Mouse (Mus musculus): ENCODE measurements around the gene Ensa.
"Not testable (repeated sequence)": the region's sequence is repeated elsewhere in the genome, so short reads cannot be mapped to it uniquely, and the experiment has no call there.

Ensa gene

GRCm38 (mm10) chr3:95624628-95625503 is at the start of gene Ensa:
TSS of gene Ensa (plus strand) at chr3:95624993.
- CTCF ChIA-PET: interaction anchor here (0.7 kb wide), 1 partner anchor 483 kb away, joined by 3 read pairs; no protein-coding TSS in a partner anchor

GRCm38 (mm10) chr3:95587754-95588603 is 36.8 kb upstream of the Ensa start:
- CTCF ChIA-PET: interaction anchor here (0.6 to 0.8 kb wide), 2 partner anchors 67 to 1022 kb away, joined by 4 read pairs; no protein-coding TSS in a partner anchor

DNA sequence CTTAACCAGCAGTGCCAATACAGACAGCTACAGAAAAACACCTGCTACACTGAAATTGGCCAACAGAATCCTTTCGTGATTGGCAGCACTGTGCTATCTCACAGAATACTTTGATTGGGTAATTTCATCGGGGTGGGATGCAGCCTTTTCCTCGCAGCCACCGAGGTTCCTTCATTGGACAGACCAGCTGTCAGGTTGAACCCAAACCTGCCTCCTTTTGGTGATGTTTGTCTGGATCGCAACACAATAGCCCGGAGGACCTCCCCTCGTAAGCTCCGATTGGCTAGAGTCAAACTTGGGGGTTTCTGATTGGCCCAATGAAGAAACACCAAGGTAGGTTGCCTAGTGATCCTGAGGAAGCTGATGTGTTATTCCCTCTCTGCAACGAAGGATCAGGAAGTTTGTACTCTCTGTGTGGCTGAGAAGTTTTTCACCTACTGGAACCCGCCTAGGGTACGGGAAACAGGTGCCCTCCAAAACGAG is 36.1 kb upstream of the Ensa start, which contains the start of gene Golph3l:
TSS of gene Golph3l (plus strand) at position 331 of the 483 bp plus-strand sequence.
- CTCF ChIA-PET: interaction anchor here (0.6 to 0.8 kb wide), 2 partner anchors 68 to 1022 kb away, joined by 4 read pairs; no protein-coding TSS in a partner anchor

GRCm38 (mm10) chr3:95598734-95599133 is 26.1 kb upstream of the Ensa start:
- CTCF ChIA-PET: interaction anchor here (0.7 to 1.2 kb wide), 2 partner anchors 13 to 17 kb away, joined by 3 to 6 read pairs; no protein-coding TSS in a partner anchor

GRCm38 (mm10) chr3:95601287-95601686 is 23.5 kb upstream of the Ensa start:
- CTCF ChIA-PET: no interaction called here

DNA sequence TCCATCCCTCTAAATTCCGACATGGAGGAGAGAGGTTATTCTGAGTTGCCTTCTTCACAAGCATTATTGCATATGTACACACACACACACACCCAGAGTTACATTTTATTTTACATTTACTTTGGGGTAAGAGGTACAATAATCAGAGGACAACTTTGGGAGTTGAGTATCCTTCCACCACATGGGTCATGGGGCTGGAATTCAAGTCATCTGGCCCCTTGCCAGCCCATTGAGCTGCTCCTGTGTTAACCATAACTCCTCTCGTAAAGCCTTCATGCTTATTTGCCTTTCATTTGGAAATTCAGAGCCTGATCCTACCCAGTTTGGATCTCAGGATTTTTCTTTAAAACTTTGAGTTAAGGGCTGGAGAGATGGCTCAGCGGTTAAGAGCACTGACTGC is 18.7 kb upstream of the Ensa start:
- CTCF ChIA-PET: no interaction called here

DNA sequence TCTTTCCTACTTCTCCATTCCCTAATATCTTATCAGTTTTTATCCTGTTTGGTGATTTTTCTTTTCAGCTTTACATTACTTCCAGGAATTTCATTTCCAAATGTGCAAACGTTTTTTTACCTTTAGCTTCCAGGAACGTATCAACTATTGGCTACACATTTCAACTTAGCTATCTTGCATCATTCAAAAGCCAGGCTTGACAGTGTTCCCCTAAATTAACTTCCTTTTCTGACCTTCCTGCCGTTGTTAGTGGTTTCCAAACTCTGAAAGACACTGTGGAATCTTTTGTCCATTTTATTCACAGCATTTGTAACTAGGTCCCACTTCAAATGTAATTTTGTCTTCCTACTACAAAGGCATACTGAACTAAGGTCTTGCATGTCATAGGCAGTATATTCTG is 15.6 kb upstream of the Ensa start:
- CTCF ChIA-PET: no interaction called here

GRCm38 (mm10) chr3:95613996-95614395 is 10.8 kb upstream of the Ensa start:
- CTCF ChIA-PET: no interaction called here

DNA sequence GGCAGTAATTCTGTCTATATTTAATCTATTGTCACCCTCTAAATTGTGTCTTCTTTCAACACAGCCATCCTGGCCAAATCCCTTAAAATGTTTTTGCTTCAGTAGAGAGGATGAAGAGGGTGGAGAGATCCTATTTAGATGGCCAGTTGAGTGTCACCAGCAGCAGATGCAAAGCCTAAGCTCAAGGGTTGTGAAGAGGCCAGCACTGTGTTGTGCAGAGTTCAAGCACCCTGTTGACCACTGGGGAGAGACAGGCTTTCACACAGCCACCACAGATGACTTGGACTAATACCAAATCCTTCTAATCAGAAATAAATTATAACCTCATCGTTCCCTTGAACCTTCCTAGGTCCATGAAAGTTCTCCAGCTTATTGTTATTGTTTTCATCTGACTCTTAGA is 6.3 kb upstream of the Ensa start:
- CTCF ChIA-PET: no interaction called here

DNA sequence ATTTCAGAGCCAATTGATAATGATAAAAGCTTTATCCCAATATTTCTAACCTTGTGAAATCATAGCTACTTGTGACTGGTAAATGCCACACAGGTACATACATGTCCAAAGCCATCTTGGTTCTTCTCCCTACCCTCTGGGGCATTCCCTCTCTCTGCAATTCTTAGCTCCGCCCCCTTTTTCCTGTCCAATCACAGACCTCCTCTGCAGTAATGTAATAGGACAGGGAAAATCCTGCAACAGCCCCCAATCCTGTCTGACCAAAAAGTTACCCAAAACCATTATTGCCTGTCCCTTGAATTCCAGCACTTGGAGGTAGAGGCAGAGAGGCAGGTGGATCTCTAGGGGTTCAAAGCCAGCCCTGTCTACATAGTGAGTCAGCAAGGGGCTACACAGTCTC is 3.6 kb upstream of the Ensa start:
- CTCF ChIA-PET: interaction anchor here (0.6 to 0.7 kb wide), 4 partner anchors 94 to 175 kb away, joined by 9 to 18 read pairs (median 13); partner anchors contain the start of gene Ctss

GRCm38 (mm10) chr3:95622421-95622820 is 2.4 kb upstream of the Ensa start:
- CTCF ChIA-PET: not testable (repeated sequence)

DNA sequence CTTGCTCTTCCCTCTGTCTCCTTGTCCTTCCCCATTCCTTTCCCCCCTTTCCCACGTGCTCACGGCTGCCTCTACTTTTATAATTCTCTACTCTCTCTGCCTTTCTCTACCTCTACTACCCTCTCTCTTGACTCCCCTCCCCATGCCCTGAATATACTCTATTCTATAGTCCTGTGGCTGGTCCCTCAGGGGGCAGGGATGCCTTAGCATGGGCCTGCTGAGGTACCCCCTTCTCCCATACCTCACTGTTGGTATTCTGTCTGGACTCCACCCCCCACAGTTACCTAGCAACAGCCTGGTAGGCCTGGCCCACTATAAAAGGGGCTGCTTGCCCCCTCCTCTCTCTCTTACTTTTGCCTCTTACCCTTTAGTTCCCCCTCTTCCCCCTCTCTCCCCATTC is 1.2 kb upstream of the Ensa start:
- CTCF ChIA-PET: interaction anchor here (0.7 kb wide), 1 partner anchor 41 kb away, joined by 8 read pairs; no protein-coding TSS in a partner anchor

DNA sequence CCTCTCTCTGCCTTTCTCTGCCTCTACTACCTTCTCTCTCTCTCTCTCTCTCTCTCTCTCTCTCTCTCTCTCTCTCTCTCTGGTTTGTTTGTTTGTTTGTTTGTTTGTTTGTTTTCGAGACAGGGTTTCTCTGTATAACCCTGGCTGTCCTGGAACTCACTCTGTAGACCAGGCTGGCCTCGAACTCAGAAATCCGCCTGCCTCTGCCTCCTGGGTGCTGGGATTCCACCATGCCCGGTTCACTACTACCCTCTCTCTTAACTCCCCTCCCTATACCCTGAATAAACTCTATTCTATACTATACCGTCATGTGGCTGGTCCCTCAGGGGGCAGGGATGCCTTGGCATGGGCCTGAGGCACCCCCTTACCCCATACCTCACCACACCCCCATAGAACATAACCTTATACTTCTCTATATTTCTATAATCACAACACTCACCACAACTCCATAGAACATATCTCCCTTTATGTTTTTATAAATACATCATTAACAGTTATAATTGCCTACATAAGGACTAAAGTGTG is 740 bp upstream of the Ensa start:
- CTCF ChIA-PET: not testable (repeated sequence)

GRCm38 (mm10) chr3:95627763-95628162 is 3.0 kb downstream of the Ensa start:
- CTCF ChIA-PET: interaction anchor here (0.5 to 0.6 kb wide), 2 partner anchors 34 to 660 kb away, joined by 3 to 6 read pairs; no protein-coding TSS in a partner anchor

- CTCF ChIA-PET: no interaction called here
Observed at GRCm38 (mm10) chr3:95629755-95630154, 5.0 kb downstream of the Ensa start.

DNA sequence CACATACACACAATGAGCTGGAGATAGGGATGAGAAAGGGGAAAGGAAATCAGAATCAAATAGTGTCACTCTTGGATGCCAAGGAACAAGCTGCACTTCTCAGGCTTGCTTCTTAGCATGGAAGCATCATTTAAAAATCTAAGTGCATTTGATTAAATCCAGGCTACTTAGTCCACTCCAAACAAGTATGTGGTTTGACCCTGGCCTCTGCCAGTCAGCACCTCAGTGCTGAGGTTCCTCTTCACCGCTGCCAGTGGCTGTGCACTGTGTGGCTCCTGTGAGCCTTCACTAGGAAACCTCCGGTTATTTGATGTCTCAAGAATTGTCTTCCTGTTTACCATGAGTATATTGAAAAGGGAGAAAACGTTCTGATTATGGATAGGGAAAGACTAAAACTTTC is 6.1 kb downstream of the Ensa start:
- CTCF ChIA-PET: no interaction called here

GRCm38 (mm10) chr3:95631304-95631703 is 6.5 kb downstream of the Ensa start:
- CTCF ChIA-PET: no interaction called here

DNA sequence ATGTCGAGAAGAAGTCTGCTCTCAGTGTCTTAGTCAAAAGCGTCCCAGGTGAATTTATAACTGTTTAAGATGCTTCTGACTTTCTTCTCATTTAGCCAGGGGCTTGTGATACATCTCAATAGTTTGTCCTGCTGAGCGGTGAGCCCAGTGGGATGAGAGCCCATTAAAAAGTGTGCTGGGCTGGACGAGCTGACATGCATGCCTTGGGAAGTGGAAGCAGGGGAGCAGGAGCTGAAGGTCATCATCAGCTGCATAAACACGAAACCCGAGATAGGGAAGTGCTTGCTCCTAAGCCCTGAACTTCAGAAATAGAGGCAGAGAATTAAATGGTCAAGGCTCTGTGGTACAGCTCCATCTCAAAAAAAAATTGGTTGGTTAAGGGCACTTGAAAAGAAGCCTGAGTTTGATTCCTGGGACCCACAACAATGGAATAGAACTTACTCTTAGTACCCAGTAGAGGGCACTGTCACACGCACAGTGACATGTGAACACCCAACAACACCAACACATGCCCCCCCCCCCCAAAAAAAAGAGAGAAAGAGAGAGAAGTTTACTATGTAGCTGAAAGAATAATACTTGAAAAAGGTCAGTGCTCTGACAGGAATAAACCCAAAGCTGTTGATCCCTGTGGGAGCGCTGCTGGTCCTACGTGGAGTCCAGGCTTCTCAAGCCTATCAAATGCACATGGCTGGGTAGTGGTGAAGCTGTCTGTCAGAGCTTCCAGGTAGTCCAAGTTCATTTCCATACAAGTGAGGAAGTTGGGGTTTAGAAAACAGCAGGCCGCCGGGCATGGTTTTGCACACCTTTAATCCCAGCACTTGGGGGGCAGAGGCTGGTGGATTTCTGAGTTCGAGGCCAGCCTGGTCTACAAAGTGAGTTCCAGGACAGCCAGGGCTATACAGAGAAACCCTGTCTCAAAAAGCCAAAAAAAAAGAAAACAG is 8.1 kb downstream of the Ensa start:
- CTCF ChIA-PET: interaction anchor here (0.5 to 1.6 kb wide), 10 partner anchors 18 to 87 kb away, joined by 3 to 20 read pairs (median 5); no protein-coding TSS in a partner anchor

DNA sequence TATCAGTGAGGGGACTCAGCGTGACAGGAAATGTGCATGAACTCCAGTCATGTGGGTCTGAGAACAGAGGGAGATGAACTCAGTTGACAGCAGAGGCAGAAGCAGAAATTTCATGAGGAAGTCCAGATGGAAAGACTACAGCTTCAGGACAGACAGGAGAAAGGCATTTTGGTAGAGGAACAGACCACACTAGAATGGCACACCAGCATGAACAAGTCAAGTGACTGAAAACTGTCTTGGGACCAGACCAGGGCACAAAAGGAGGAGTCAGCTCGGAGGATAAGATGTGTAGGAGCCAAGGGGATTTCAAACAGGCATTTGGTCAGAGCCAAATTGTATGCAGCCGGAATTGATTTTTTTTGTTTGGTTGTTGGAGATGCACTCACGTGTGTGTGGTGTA is 10.8 kb downstream of the Ensa start:
- CTCF ChIA-PET: no interaction called here

GRCm38 (mm10) chr3:95636072-95636471 is 11.3 kb downstream of the Ensa start:
- CTCF ChIA-PET: no interaction called here
